Mouse (Mus musculus) retina, adult 2 months (tissue): Measurements from ENCODE around the gene Apcs.

ENCODE experiments used
- DNase-seq: peaks from one replicate; pipeline ENCODE4 v3.0.0-alpha.2; 2012; ENCODE audit warnings: low read depth, low spot score

Gene Apcs

DNA sequence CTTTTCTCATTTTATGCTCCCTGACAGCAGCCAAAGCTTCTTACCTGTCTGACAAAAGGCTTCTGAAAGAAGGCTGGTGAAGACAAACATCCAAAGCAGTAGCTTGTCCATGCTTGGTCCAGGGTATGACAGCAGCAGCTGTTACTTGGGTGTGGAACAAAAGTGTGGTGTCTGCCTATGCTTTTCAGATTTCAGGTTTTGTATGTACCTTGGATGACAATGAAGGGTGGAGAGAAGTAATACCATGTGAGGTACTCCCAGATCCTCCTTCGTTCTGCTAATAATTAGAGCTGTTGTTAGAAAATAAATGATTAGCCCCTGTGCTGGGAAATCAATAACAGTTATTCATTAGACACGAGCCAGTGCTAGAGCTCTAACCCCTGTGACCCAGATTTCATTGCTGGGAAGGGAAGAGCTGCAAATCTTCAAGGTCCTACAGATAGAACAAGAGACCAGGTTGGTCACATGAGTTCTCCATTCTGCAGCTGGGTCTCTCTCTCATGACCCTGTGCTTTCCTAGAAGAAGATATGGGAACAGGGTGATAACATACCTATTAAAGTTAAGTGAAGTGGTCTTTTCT, at the start of gene Apcs:
Gene Apcs, minus strand, starts transcription at position 265 of the 581 bp plus-strand sequence.
- DNase-seq = no peak

DNA sequence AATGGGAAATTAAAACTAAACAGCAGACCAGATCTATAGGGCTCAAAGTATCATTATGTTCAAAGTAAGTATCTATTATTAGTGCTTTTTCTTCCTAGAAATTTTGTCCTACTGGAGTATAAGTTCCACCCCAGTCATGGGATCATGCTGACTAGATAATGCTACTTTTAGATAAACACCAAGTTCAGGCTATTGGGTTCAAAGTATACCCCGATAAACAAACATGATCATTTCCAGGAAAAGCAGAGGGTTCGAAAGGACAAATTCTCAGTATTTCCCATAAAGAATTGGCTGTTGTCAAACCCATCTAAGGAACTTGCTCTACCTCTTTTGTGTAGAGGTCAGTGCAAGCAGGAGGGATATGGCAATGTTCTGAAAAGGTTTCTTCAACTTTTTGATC, 37.4 kb upstream of the Apcs start:
- DNase-seq = no peak

DNA sequence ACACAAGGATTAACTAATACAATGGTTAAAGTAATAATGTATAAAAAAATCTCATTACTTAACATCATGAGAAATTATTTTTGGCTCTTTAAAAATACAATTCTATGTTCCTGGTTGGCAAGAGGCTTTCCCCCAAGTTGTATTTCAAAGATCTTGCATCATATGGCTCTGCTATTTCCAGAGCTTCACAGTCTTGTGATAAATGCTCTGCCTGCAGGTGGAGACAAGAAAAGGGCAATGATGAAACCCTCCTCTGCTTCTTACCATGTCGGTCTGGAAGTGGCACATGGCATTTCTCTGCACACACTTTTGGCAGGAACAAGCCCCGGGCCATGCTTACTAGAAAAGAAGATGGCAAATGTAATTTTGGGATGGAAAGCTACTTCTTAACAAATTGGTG, 23.6 kb upstream of the Apcs start:
- DNase-seq = no peak

DNA sequence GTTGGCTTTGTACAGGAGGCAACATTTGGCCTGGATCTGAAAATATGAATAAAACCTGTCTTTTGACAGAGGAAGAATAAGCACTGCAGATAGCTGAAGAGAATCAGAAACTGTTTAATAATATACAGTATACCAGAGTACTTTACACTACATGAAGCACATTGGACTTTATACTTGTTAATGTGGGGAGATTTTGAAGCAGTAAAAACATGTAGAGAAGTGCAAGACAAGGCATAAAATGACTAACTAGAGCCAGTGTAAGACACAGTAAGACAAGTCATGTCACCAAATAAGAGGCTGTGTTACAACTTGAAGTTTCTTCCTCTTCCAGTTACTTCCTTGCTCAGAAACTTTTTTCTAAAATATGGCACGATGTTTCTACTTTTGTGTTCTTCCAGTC, 22.3 kb upstream of the Apcs start:
- no peak for DNase-seq

DNA sequence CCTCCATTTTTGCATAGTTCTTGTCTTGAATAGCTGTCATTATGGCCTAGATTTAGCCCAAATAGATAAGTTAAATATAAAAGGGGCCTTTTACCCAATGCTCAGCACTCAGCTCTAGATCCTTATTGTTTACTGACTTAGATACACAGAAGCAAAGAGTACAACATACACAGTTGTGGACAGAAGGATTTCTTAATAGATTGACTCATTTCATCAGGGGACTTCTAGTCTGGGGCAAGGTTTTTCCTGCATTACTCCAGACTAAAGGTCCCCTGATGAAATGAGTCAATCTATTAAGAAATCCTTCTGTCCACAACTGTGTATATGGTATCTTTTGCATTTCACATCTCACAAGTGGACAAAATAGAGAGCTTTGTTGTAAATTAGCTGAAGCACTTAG, 8.5 kb upstream of the Apcs start:
- no peak for DNase-seq

DNA sequence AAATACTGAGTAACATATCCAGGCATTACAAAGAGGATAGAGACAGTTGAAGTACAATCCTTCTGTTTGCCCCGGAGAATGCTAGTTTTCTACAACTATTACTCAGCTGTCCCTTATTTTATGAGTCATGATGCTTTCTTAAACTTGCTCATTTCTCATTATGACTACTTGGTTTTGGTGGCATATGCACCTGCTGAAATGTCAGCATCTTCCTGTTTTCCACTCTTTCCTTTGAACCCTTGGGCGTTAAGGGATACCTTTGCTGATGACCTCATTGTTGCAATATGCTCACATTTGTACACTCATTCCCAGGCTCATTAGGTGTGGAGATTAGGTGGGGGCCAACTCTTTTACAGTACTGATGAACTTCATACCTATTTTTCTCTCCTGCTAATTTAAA, 594 bp upstream of the Apcs start:
- no peak for DNase-seq

DNA sequence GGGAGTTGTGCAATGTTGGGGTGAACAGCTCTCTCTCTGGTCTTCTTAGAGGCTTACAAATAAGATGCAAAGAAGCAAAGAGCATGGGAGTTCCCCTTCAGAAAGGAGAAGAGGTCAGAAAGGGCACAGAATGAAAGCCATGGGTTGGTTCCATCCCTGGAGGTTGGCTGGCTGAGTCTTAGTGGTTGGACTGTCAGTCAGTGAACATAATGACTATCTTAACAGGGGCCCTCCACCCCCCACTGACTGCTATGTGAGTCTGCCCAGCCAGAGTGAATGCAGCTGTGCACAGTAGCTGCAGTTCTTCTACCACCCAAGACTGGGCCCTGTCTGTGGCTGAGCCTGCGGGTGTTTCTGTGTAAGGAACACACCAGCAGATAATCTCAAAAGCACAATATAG, 18.2 kb downstream of the Apcs start:
- no peak for DNase-seq

DNA sequence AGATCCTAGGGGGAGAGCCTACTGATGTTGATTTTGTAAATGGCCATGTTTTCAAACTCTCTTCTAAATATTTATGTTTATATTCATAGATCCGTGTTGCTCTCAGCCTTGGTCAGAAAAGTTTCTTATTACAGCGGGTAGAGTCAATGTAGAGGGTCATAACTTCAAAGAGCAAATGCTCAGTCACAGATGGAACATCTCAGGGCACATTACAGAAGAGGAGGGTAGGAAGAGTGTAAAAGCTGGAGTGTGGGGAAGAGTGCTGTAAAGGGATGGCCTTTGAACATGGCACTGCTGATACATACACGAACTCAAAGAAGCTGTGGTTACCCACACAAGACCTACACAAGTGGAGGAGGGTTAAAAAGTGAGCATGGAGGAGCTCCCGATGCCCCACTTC, 19.6 kb downstream of the Apcs start:
- no peak for DNase-seq

DNA sequence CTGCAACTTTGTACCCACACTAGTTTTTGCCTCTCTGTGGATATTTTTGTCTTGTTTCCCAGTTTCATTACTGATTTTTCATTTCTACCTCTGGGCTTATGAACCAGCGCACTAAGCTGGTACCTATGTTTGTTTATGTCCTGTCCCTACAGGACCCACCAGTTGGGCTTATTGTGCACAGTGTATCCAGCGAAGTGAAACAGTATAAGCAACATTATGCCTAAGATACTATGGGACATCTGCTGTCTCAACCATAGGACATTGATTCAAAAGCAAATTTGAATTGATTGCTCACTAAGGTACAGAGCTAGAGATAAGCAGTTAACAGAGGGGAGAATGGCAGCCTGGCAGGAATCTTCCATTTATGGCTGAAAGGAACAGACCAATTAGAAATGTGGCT, 46.7 kb downstream of the Apcs start:
- DNase-seq = no peak

DNA sequence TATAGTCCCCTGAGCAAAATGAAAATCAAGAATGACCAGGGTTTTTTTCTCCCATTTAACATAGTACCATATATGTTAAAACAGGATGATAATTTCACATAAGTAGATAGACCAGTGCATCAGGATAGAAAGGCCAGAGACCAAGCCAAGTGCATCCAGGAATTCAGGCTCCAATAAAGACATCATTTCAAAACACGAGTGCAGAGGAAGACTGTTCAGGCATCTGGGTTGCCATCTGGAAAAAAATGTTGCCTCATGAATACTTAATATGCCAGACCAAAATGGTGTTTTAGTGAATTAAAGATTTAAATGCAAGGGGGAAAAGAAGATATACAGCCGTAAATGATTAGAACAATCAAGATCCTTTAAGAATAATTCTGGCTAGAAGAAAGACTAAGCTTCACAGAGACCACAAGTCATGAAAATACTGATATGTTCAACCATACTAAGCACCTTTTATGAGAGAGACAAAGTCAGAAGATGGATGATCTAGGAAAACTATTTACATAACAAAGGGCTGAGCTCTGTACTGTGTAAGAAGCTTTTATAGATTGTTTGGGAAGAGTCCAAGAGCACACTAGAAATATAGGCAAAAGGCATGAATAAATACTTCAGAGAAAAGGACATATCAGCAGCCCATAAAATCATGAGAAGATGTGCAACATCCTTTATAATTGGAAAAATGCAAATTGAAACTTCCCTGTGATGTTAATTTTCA, 47.6 kb downstream of the Apcs start:
- DNase-seq = no peak
